Mouse (Mus musculus) CD4-positive helper T cell, adult 2 months (primary cell): Measurements from ENCODE around the gene Atxn7l3b.
A peak's percentile ranks its signal among the peaks of the same experiment; 100 is the strongest.
"Not testable (repeated sequence)": the region's sequence is repeated elsewhere in the genome, so short reads cannot be mapped to it uniquely, and the experiment has no call there.

ENCODE experiments used
- DNase-seq: peaks from one replicate; pipeline ENCODE4 v3.0.0-alpha.2; 2012; ENCODE audit warnings: low read depth, missing footprints, low spot score

The Atxn7l3b gene

GRCm38 (mm10) chr10:112928452-112929221, at the start of gene Atxn7l3b:
Gene Atxn7l3b (minus strand): TSS chr10:112929001.
- peak; percentile 93 for DNase-seq

- no peak for DNase-seq
Measured at GRCm38 (mm10) chr10:112977586-112977985, 48.8 kb upstream of the Atxn7l3b start.

DNA sequence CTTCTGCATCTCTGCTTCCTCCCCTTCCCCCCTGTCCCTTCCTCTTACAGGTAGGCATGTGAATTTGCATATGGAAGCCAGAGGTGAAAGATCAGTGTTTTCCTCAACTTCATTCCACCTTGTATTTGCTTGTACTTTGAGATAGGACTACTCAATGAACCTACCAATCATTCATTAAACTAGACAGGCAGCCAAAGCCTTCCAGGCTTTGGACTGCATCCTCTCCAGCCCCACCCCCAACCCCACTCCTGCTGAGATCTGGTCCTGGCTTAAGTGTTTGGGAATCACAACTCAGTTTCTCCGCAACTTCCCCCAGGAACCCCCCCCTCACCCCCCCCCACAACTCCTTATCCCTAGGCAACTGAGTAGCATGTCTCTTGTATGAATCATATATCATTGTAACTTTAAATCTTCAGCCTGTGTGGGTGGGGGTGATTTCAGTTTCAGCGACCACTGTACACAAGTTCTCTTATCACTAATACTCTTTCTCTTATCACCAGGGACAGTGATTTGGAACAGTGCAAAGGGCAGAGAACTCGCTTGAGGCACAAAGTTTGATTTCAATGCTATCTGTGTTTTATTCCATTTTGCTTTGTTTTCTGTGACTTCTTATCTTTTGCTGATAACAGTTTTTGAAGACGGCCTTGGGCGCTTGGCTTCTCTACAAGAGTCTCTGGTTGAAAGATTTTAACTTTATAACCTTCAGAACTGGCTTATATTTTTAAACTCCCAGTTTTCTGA, 44.7 kb upstream of the Atxn7l3b start:
- DNase-seq = no peak

DNA sequence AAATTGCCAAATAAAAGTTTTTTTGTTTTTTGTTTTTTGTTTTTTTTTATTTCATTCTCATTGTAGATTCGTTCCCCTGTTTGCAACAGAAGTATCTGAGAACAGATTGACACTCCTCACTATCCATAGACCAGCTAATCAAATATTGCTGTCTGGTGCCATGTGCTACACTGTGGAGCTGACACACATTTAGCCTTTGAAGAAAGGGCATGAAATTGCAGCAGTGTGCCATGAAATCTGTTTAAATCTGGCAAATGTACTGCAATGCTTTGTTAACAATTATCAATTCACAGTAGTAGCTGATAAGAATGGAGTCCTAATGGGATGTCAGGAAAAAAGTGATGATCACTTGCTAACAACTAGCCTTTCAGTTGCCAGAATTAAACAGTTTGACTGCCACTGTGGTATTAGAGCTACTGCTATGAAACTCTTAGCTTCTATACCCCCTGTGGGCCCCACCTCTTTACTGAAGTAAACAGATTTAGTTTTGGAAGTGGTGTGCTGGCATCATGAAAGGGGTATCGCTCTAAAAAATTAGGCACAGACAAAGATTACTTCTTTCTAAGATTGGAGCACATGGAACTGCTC, 41.3 kb upstream of the Atxn7l3b start:
- DNase-seq = no peak

DNA sequence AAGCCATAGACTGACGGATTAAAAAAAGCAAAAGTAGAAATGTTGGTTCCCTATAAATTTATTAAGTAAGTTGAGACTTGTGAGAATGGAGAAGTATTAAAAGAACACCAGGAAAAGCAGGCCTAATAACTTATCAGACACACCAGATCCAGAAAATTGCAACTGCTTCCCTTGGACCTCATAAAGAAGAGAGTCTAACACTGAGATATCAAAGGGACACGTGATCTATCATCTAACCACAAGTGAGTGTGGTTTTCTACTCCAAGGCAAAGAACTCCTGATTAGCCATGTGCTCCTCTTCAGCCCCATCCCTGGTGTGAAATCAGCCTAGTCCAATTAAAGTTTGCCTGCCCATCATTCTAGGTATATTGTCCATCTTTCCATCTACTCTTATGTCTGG, 38.8 kb upstream of the Atxn7l3b start:
- no peak for DNase-seq

- DNase-seq = not testable (repeated sequence)
Measured at GRCm38 (mm10) chr10:112962216-112962615, 33.4 kb upstream of the Atxn7l3b start.

GRCm38 (mm10) chr10:112954140-112954539, 25.3 kb upstream of the Atxn7l3b start:
- DNase-seq = no peak

GRCm38 (mm10) chr10:112948453-112948852, 19.7 kb upstream of the Atxn7l3b start:
- no peak for DNase-seq

DNA sequence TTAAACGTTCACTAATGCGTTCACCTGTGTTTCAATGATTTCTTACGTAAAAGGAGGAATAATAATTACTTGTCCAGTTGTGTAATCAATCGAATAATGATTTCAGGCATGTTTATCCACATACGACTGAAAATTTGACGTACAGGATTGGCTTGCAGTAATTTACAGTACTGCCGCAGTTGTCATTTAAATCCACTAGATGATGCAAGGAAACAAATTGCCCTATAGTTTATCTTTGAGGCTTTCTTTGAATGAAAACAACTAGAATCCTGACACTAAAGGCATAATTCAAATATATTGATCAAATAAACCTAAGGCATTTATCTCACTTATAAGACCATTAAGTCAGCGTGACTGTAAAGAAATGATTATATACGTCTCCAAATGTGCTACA, 418 bp upstream of the Atxn7l3b start:
- DNase-seq = no peak

GRCm38 (mm10) chr10:112926961-112927360, 1.8 kb downstream of the Atxn7l3b start:
- no peak for DNase-seq

GRCm38 (mm10) chr10:112926271-112926670, 2.5 kb downstream of the Atxn7l3b start:
- no peak for DNase-seq

GRCm38 (mm10) chr10:112916575-112917190, 12.1 kb downstream of the Atxn7l3b start:
- DNase-seq = no peak

- no peak for DNase-seq
Measured at GRCm38 (mm10) chr10:112900243-112900642, 28.6 kb downstream of the Atxn7l3b start.

DNA sequence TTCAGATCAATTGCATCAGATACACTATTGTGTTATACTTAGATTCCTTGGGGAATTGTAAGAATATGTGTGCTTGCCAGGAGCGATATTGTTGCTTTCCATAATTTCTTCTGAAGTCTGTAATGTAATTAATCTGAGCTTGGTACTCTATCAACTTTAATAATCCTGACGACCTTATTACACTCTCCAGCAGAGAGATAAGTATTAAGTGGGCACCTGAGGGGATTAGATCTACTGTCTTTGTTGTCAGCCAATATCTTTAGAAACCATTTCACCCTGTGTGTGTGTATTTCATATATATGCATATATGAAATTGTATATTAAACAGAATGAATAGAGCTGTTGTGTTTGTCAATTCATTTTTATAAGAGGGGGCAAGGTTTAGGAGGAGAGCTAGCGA, 29.0 kb downstream of the Atxn7l3b start:
- no peak for DNase-seq

- DNase-seq = no peak
Measured at GRCm38 (mm10) chr10:112896636-112897035, 32.2 kb downstream of the Atxn7l3b start.

DNA sequence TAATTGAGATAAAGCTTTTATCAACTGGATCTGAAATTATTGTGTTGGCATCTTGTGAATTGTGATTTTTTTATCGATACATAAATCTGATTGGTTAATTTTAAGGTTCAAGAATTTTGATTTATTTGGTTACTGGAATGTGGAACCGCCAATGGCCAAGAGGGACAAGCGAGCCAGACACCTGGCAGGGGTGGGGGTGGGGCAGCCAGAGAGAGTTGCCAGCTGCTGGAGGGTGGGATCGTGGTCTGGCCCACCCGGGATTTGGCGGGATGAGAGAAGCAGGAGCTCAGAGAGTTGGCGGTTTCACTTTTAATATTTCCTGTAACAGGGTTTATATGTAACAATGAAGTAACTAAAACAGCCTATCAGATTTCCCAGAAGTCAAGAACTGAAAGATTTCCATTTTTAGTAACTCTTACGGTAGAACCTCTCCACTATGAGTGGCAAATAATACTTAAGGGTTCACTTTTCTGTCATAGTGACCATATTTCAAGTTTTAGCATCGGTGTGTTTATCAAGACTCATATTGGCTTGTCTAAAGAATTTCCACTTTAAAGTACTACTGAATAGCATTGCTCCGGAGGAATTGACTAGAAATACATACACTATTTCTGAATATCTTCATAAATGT, 35.1 kb downstream of the Atxn7l3b start:
- no peak for DNase-seq

- no peak for DNase-seq
Measured at GRCm38 (mm10) chr10:112884064-112884463, 44.7 kb downstream of the Atxn7l3b start.

- no peak for DNase-seq
Measured at GRCm38 (mm10) chr10:112883688-112884004, 45.2 kb downstream of the Atxn7l3b start.

DNA sequence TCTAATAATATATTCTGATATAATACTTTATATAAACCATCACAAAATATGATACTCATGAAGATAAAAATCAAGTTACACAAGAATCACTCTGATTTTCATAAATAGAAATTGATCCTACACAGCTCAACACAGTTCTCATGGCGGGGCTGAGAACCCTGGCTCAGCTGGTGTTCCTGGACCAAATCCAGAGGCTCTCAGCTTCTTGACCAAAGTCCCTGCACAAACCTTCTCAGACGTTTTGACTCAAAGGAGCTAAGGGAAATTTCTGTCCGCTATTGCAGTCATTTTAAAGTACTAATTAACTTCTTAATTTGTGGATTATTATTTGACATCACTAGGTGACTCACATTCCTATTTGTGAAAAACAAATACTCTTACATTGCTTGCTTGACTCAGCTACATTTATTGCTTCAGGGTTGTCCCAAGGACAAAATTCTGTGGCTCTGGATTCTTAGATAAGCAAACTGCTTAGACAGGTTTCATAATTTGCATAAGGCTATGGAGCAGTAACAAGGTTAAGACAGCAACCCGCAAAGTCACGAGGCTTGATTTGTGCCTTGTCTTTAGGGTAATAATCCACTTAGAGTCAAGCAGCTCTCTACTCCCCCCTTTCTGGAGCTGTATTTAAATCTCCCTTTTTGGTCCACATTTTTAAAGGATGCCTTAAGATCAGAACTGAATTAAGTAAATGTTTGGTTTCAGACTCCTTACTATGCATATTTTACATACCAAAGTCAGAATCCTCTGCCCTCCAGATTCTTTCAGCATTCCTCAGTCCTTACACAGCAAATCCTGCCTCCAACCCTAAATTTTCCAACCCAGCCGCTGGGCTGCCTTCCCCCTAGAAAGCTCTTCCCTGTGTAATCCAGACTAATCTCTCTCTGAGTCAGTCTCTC, 45.8 kb downstream of the Atxn7l3b start:
- DNase-seq = no peak

- no peak for DNase-seq
Measured at GRCm38 (mm10) chr10:112882149-112882548, 46.7 kb downstream of the Atxn7l3b start.
